Mouse (Mus musculus) G1E (cell line): ENCODE data around the gene Rtn4r. TPM values are rescaled to one million over a fixed set of nuclear protein-coding genes. Genes with fewer than 3 reads are reported as not detected.

Experiments used
- ATAC-seq: 2 replicates; pipeline ENCODE4 v1.8.0; 2016; ENCODE audit warnings: mild to moderate bottlenecking; ENCODE audit not compliant: insufficient number of reproducible peaks, poor library complexity, low FRiP score, severe bottlenecking; ENCODE audit errors: extremely low read depth
- DNase-seq: peaks from one replicate; pipeline ENCODE4 v3.0.0; 2012; ENCODE audit warnings: low spot score
- H3K27me3 ChIP-seq: 2 replicates; pipeline ENCODE4 v1.6.1; 2012; ENCODE audit warnings: mild to moderate bottlenecking, low read length, inconsistent platforms; ENCODE audit not compliant: insufficient read depth
- H3K36me3 ChIP-seq: replicated peaks from 2 replicates; pipeline ENCODE3; 2012; ENCODE audit warnings: mild to moderate bottlenecking, inconsistent platforms
- H3K4me1 ChIP-seq: 2 replicates; pipeline ENCODE4 v1.6.1; 2012; ENCODE audit warnings: low read depth, low read length, inconsistent platforms, mixed read lengths; ENCODE audit not compliant: insufficient read depth
- H3K4me3 ChIP-seq: 2 replicates; pipeline ENCODE4 v1.5.1; 2012; ENCODE audit warnings: low read depth, mild to moderate bottlenecking, inconsistent platforms, low read length, moderate library complexity, mixed read lengths
- H3K9me3 ChIP-seq: replicated peaks from 2 replicates; pipeline ENCODE4 v1.6.1; 2012; ENCODE audit warnings: inconsistent platforms
- CTCF ChIP-seq: IDR thresholded peaks from 2 replicates; pipeline ENCODE4 v1.5.1; 2012; ENCODE audit warnings: low read depth, low read length, inconsistent platforms, mixed read lengths
- GATA1 ChIP-seq: IDR thresholded peaks from 2 replicates; pipeline ENCODE4 v1.6.1; 2012; ENCODE audit warnings: borderline replicate concordance, low read length, inconsistent platforms, mixed read lengths
- GATA2 ChIP-seq: IDR thresholded peaks from 2 replicates; pipeline ENCODE4 v1.6.1; 2012; ENCODE audit warnings: low read depth, low read length, inconsistent platforms, borderline replicate concordance
- POLR2AphosphoS5 ChIP-seq: IDR thresholded peaks from 2 replicates; pipeline ENCODE4 v1.6.1; 2012; ENCODE audit warnings: low read depth, low read length, inconsistent platforms; ENCODE audit not compliant: insufficient replicate concordance
- TAL1 ChIP-seq: conservative IDR thresholded peaks from 2 replicates; pipeline ENCODE4 v1.6.1; 2012; ENCODE audit warnings: low read depth, low read length, inconsistent platforms, mixed read lengths
- polyA plus RNA-seq: library from polyadenylated mRNA; stranded (reverse); fragments of >175 nt; gene quantifications from 2 replicates; pipeline ENCODE4 v1.2.3, GENCODE M21; 2012
- total RNA-seq, 2 experiments: library from RNA; stranded (forward) in 1 of 2; stranded (reverse) in 1 of 2; fragments of 200-1000 nt in 1 of 2; fragments of >200 nt in 1 of 2; fragmentation: Nextera tagmentation in 1 of 2; gene quantifications; 2 replicates each; pipeline ENCODE4 v1.2.3; 2014 to 2017

Gene Rtn4r
- total and polyA plus RNA-seq, 3 experiments: 0.11 TPM; not detected in 2

- ATAC-seq (no peak), DNase-seq (no peak)
- H3K4me3 ChIP-seq: no peak overlapping the region
- H3K4me1 ChIP-seq: no peaks in the 10 kb centered on the region
- no peaks in the 10 kb centered on the region for H3K9me3 ChIP-seq
- H3K27me3 ChIP-seq: peaks cover 49% of the 10 kb centered on the region
- no peaks in the 10 kb centered on the region for H3K36me3 ChIP-seq
- TF ChIP-seq GATA1 (no peak), TAL1 (no peak), POLR2AphosphoS5 (no peak), CTCF (no peak), GATA2 (no peak)
These were observed 20.9 kb downstream of the Rtn4r start for GRCm38 (mm10) chr16:18148208-18148876.

GRCm38 (mm10) chr16:18149205-18149604, 21.8 kb downstream of the Rtn4r start:
- no peaks in the 10 kb centered on the region for H3K36me3 ChIP-seq
- H3K4me1 ChIP-seq: no peaks in the 10 kb centered on the region
- peaks cover 45% of the 10 kb centered on the region; the same call in 1 of the 2 replicates for H3K27me3 ChIP-seq
- DNase-seq (no peak), ATAC-seq (no peak)
- TF ChIP-seq GATA1 (no peak), CTCF (no peak), TAL1 (no peak), GATA2 (no peak), POLR2AphosphoS5 (no peak)
- no peaks in the 10 kb centered on the region for H3K9me3 ChIP-seq
- no peak overlapping the region for H3K4me3 ChIP-seq

- Histone ChIP-seq H3K9me3 (no peaks in the 10 kb centered on the region), H3K36me3 (no peaks in the 10 kb centered on the region), H3K4me3 (no peak overlapping the region), H3K4me1 (no peaks in the 10 kb centered on the region), H3K27me3 (peaks cover 40% of the 10 kb centered on the region)
- DNase-seq (no peak), ATAC-seq (no peak)
- TF ChIP-seq CTCF (no peak), GATA1 (no peak), TAL1 (no peak)
These were observed 24.7 kb downstream of the Rtn4r start for GRCm38 (mm10) chr16:18152189-18152588.

GRCm38 (mm10) chr16:18152769-18153445, 25.5 kb downstream of the Rtn4r start:
- no peak overlapping the region for H3K4me3 ChIP-seq
- H3K27me3 ChIP-seq: peaks cover 39% of the 10 kb centered on the region
- no peaks in the 10 kb centered on the region for H3K4me1 ChIP-seq
- H3K9me3 ChIP-seq: no peaks in the 10 kb centered on the region
- no peaks in the 10 kb centered on the region for H3K36me3 ChIP-seq
- no peak for DNase-seq
- TF ChIP-seq POLR2AphosphoS5: no peak
- no peak for TF ChIP-seq TAL1
- TF ChIP-seq GATA1: no peak
- no peak for TF ChIP-seq GATA2
- TF ChIP-seq CTCF: no peak
- no peak for ATAC-seq

- TF ChIP-seq CTCF (no peak), TAL1 (no peak), POLR2AphosphoS5 (no peak), GATA1 (no peak), GATA2 (no peak)
These were observed 27.2 kb downstream of the Rtn4r start for GRCm38 (mm10) chr16:18154521-18155171.

More at GRCm38 (mm10) chr16:18154521-18155171, 27.2 kb downstream of the Rtn4r start:
- DNase-seq (no peak), ATAC-seq (no peak)
- Histone ChIP-seq H3K36me3 (no peaks in the 10 kb centered on the region), H3K4me1 (no peaks in the 10 kb centered on the region), H3K4me3 (no peak overlapping the region), H3K27me3 (peaks cover 40% of the 10 kb centered on the region), H3K9me3 (no peaks in the 10 kb centered on the region)
